Mouse (Mus musculus): Measurements from ENCODE around the gene Tenm4. TPM values are rescaled to one million over a fixed set of nuclear protein-coding genes. Genes with fewer than 3 reads are reported as not detected.

The Tenm4 gene
- total and polyA plus RNA-seq, 3 experiments, result 0.04 to 0.38 TPM; not detected in 1

GRCm38 (mm10) chr7:96730360-96730759, 559.3 kb downstream of the Tenm4 start:
- DNase-seq (ENCODE audit: low spot score), result no peak
- H3K36me3 ChIP-seq (replicated peaks), result no peaks in the 10 kb centered on the region
- no peak for ATAC-seq (ENCODE audit: extremely low read depth, insufficient number of reproducible peaks, low FRiP score, poor library complexity, severe bottlenecking)
- no peaks in the 10 kb centered on the region; the same call in 1 of the 2 replicates for H3K27me3 ChIP-seq (ENCODE audit: insufficient read depth, low read length)
- H3K9me3 ChIP-seq (replicated peaks), result peaks cover 11% of the 10 kb centered on the region
- H3K4me1 ChIP-seq (ENCODE audit: insufficient read depth, low read depth, low read length), result no peaks in the 10 kb centered on the region
- no peak overlapping the region for H3K4me3 ChIP-seq (ENCODE audit: low read depth, low read length)
- TF ChIP-seq GATA2 (IDR thresholded peaks at IDR 0.05; ENCODE audit: borderline replicate concordance, low read depth, low read length), result no peak
- no peak for TF ChIP-seq CTCF (IDR thresholded peaks at IDR 0.05; ENCODE audit: low read depth, low read length)
- no peak for TF ChIP-seq TAL1 (conservative IDR thresholded peaks at IDR 0.05; ENCODE audit: low read depth, low read length)
- no peak for TF ChIP-seq POLR2AphosphoS5 (IDR thresholded peaks at IDR 0.05; ENCODE audit: insufficient replicate concordance, low read depth, low read length)
- TF ChIP-seq GATA1 (IDR thresholded peaks at IDR 0.05; ENCODE audit: borderline replicate concordance, low read length), result no peak

GRCm38 (mm10) chr7:96731947-96732346, 560.9 kb downstream of the Tenm4 start:
- Histone ChIP-seq H3K4me1 (ENCODE audit: insufficient read depth, low read depth, low read length) (no peaks in the 10 kb centered on the region), H3K4me3 (ENCODE audit: low read depth, low read length) (no peak overlapping the region), H3K27me3 (ENCODE audit: insufficient read depth, low read length) (no peaks in the 10 kb centered on the region; the same call in 1 of the 2 replicates), H3K36me3 (replicated peaks) (no peaks in the 10 kb centered on the region), H3K9me3 (replicated peaks) (peaks cover 8% of the 10 kb centered on the region)
- no peak for DNase-seq (ENCODE audit: low spot score)
- TF ChIP-seq GATA1 (IDR thresholded peaks at IDR 0.05; ENCODE audit: borderline replicate concordance, low read length) (no peak), POLR2AphosphoS5 (IDR thresholded peaks at IDR 0.05; ENCODE audit: insufficient replicate concordance, low read depth, low read length) (no peak), GATA2 (IDR thresholded peaks at IDR 0.05; ENCODE audit: borderline replicate concordance, low read depth, low read length) (no peak)
- ATAC-seq (ENCODE audit: extremely low read depth, insufficient number of reproducible peaks, low FRiP score, poor library complexity, severe bottlenecking), result no peak

GRCm38 (mm10) chr7:96734315-96735058, 563.4 kb downstream of the Tenm4 start:
- H3K9me3 ChIP-seq (replicated peaks), result peaks cover 7% of the 10 kb centered on the region
- H3K4me1 ChIP-seq (ENCODE audit: insufficient read depth, low read depth, low read length), result no peaks in the 10 kb centered on the region
- DNase-seq (ENCODE audit: low spot score), result no peak
- TF ChIP-seq GATA2 (IDR thresholded peaks at IDR 0.05; ENCODE audit: borderline replicate concordance, low read depth, low read length), result no peak
- no peak for TF ChIP-seq GATA1 (IDR thresholded peaks at IDR 0.05; ENCODE audit: borderline replicate concordance, low read length)
- TF ChIP-seq TAL1 (conservative IDR thresholded peaks at IDR 0.05; ENCODE audit: low read depth, low read length), result no peak
- TF ChIP-seq CTCF (IDR thresholded peaks at IDR 0.05; ENCODE audit: low read depth, low read length), result no peak
- no peak for TF ChIP-seq POLR2AphosphoS5 (IDR thresholded peaks at IDR 0.05; ENCODE audit: insufficient replicate concordance, low read depth, low read length)
- H3K27me3 ChIP-seq (ENCODE audit: insufficient read depth, low read length), result no peaks in the 10 kb centered on the region
- H3K4me3 ChIP-seq (ENCODE audit: low read depth, low read length), result no peak overlapping the region
- no peaks in the 10 kb centered on the region for H3K36me3 ChIP-seq (replicated peaks)
- no peak for ATAC-seq (ENCODE audit: extremely low read depth, insufficient number of reproducible peaks, low FRiP score, poor library complexity, severe bottlenecking)

- H3K4me3 ChIP-seq (ENCODE audit: low read depth, low read length), result no peak overlapping the region
- H3K36me3 ChIP-seq (replicated peaks), result no peaks in the 10 kb centered on the region
- H3K27me3 ChIP-seq (ENCODE audit: insufficient read depth, low read length), result no peaks in the 10 kb centered on the region
- ATAC-seq (ENCODE audit: extremely low read depth, insufficient number of reproducible peaks, low FRiP score, poor library complexity, severe bottlenecking) (no peak), DNase-seq (ENCODE audit: low spot score) (no peak)
- H3K4me1 ChIP-seq (ENCODE audit: insufficient read depth, low read depth, low read length), result no peaks in the 10 kb centered on the region
- TF ChIP-seq CTCF (IDR thresholded peaks at IDR 0.05; ENCODE audit: low read depth, low read length) (no peak), POLR2AphosphoS5 (IDR thresholded peaks at IDR 0.05; ENCODE audit: insufficient replicate concordance, low read depth, low read length) (no peak), TAL1 (conservative IDR thresholded peaks at IDR 0.05; ENCODE audit: low read depth, low read length) (no peak), GATA2 (IDR thresholded peaks at IDR 0.05; ENCODE audit: borderline replicate concordance, low read depth, low read length) (no peak)
- H3K9me3 ChIP-seq (replicated peaks), result peaks cover 15% of the 10 kb centered on the region
Measured at GRCm38 (mm10) chr7:96740631-96741030, 569.6 kb downstream of the Tenm4 start.

GRCm38 (mm10) chr7:96742221-96742620, 571.2 kb downstream of the Tenm4 start:
- Histone ChIP-seq H3K36me3 (replicated peaks) (no peaks in the 10 kb centered on the region), H3K27me3 (ENCODE audit: insufficient read depth, low read length) (no peaks in the 10 kb centered on the region), H3K9me3 (replicated peaks) (peaks cover 11% of the 10 kb centered on the region), H3K4me1 (ENCODE audit: insufficient read depth, low read depth, low read length) (no peaks in the 10 kb centered on the region), H3K4me3 (ENCODE audit: low read depth, low read length) (no peak overlapping the region)
- ATAC-seq (ENCODE audit: extremely low read depth, insufficient number of reproducible peaks, low FRiP score, poor library complexity, severe bottlenecking) (no peak), DNase-seq (ENCODE audit: low spot score) (no peak)
- TF ChIP-seq GATA2 (IDR thresholded peaks at IDR 0.05; ENCODE audit: borderline replicate concordance, low read depth, low read length) (no peak), TAL1 (conservative IDR thresholded peaks at IDR 0.05; ENCODE audit: low read depth, low read length) (no peak), GATA1 (IDR thresholded peaks at IDR 0.05; ENCODE audit: borderline replicate concordance, low read length) (no peak), POLR2AphosphoS5 (IDR thresholded peaks at IDR 0.05; ENCODE audit: insufficient replicate concordance, low read depth, low read length) (no peak), CTCF (IDR thresholded peaks at IDR 0.05; ENCODE audit: low read depth, low read length) (no peak)

- DNase-seq (ENCODE audit: low spot score) (no peak), ATAC-seq (ENCODE audit: extremely low read depth, insufficient number of reproducible peaks, low FRiP score, poor library complexity, severe bottlenecking) (no peak)
- Histone ChIP-seq H3K36me3 (replicated peaks) (no peaks in the 10 kb centered on the region), H3K4me3 (ENCODE audit: low read depth, low read length) (no peak overlapping the region), H3K9me3 (replicated peaks) (peaks cover 22% of the 10 kb centered on the region), H3K27me3 (ENCODE audit: insufficient read depth, low read length) (no peaks in the 10 kb centered on the region), H3K4me1 (ENCODE audit: insufficient read depth, low read depth, low read length) (no peaks in the 10 kb centered on the region)
- TF ChIP-seq CTCF (IDR thresholded peaks at IDR 0.05; ENCODE audit: low read depth, low read length) (no peak), GATA2 (IDR thresholded peaks at IDR 0.05; ENCODE audit: borderline replicate concordance, low read depth, low read length) (no peak), TAL1 (conservative IDR thresholded peaks at IDR 0.05; ENCODE audit: low read depth, low read length) (no peak), GATA1 (IDR thresholded peaks at IDR 0.05; ENCODE audit: borderline replicate concordance, low read length) (no peak), POLR2AphosphoS5 (IDR thresholded peaks at IDR 0.05; ENCODE audit: insufficient replicate concordance, low read depth, low read length) (no peak)
Measured at GRCm38 (mm10) chr7:96745956-96746355, 574.9 kb downstream of the Tenm4 start.

Data from G1E (cell line).